In genomic region chr8:119992249-119992648, GRCm38 (mm10) we compare ENCODE assay signal across 8 mouse cellular contexts. TPM values are rescaled to one million over a fixed set of nuclear protein-coding genes. Genes with fewer than 3 reads are reported as not detected.
DNase-seq lines count a peak whose midpoint lies in the region; ATAC-seq and TF ChIP-seq lines count a peak whose summit lies in the region.

Gene Crispld2, plus strand, starts transcription at chr8:119992438.

- H3K36me3 ChIP-seq in ES-Bruce4 (ENCODE audit: control insufficient read depth, insufficient read depth, low read length, poor library complexity, severe bottlenecking): no peaks in the 10 kb centered on the region
- H3K36me3 ChIP-seq in hindbrain, embryonic 10.5 days: no peaks in the 10 kb centered on the region
- H3K36me3 ChIP-seq in lung, embryonic 14.5 days (ENCODE audit: insufficient read depth): no peaks in the 10 kb centered on the region

- no peak for TF ChIP-seq POLR2A in ES-Bruce4 (IDR thresholded peaks at IDR 0.05; ENCODE audit: insufficient read depth, low read length)

- no peak within 1 kb of the TSS for H3K9ac ChIP-seq in ES-Bruce4 (ENCODE audit: low read depth, poor library complexity, severe bottlenecking)
- no peak within 1 kb of the TSS for H3K9ac ChIP-seq in lung, embryonic 14.5 days

- TF ChIP-seq EP300 in ES-Bruce4 (IDR thresholded peaks at IDR 0.05; ENCODE audit: insufficient read depth, low read depth, low read length): no peak

- peak; percentile 87 for ATAC-seq in lung, embryonic 14.5 days (ENCODE audit: insufficient read depth)

- H3K4me1 ChIP-seq in ES-Bruce4 (ENCODE audit: control insufficient read depth, insufficient read depth, low read length): no peaks in the 10 kb centered on the region
- peaks cover 32% of the 10 kb centered on the region for H3K4me1 ChIP-seq in hindbrain, embryonic 10.5 days (replicated peaks)
- 0 out of 2 replicates have a peak, but pooled peaks cover 4% of the 10 kb centered on the region for H3K4me1 ChIP-seq in lung, embryonic 14.5 days (ENCODE audit: insufficient read depth)

- peak within 1 kb of the TSS; percentile 47 for H3K4me3 ChIP-seq in ES-Bruce4 (ENCODE audit: low read depth, low read length)
- peak within 1 kb of the TSS; percentile 50 for H3K4me3 ChIP-seq in hindbrain, embryonic 10.5 days
- peak within 1 kb of the TSS; percentile 30 for H3K4me3 ChIP-seq in lung, embryonic 14.5 days (ENCODE audit: low read depth, low read length)

- under 1% methylated on average over 25 of the region's 25 CpGs for WGBS in hindbrain, embryonic 10.5 days
- WGBS in lung, embryonic 14.5 days: under 1% methylated on average over 25 of the region's 25 CpGs

- no peak within 1 kb of the TSS for H3K27ac ChIP-seq in ES-Bruce4 (ENCODE audit: insufficient read depth, low read length)
- peak within 1 kb of the TSS; percentile 29; the same call in 1 of the 2 replicates for H3K27ac ChIP-seq in hindbrain, embryonic 10.5 days
- H3K27ac ChIP-seq in lung, embryonic 14.5 days (ENCODE audit: low read depth): no peak within 1 kb of the TSS

- 0 out of 2 replicates have a peak, but pooled peaks cover 4% of the 10 kb centered on the region for H3K27me3 ChIP-seq in ES-Bruce4 (ENCODE audit: control insufficient read depth, insufficient read depth, low read length, poor library complexity, severe bottlenecking)
- peaks cover 53% of the 10 kb centered on the region for H3K27me3 ChIP-seq in hindbrain, embryonic 10.5 days (ENCODE audit: insufficient read depth, poor library complexity, severe bottlenecking)
- H3K27me3 ChIP-seq in lung, embryonic 14.5 days (ENCODE audit: insufficient read depth, low read length): peaks cover 26% of the 10 kb centered on the region

- peak; percentile 18 for TF ChIP-seq CTCF in ES-Bruce4 (IDR thresholded peaks at IDR 0.05; ENCODE audit: low read depth, low read length)
- TF ChIP-seq CTCF in lung, embryonic 14.5 days (IDR thresholded peaks at IDR 0.05; ENCODE audit: low read depth): peak; percentile 32

- DNase-seq in cerebellum, postnatal 14 days: peak; percentile 81 to 83
- peak; percentile 15 to 40 for DNase-seq in frontal cortex, postnatal 25 days (ENCODE audit: low spot score in 2 of 2)
- DNase-seq in hindbrain, embryonic 10.5 days (ENCODE audit: low spot score): peak; percentile 90
- DNase-seq in layer of hippocampus, postnatal 10 days (ENCODE audit: low spot score in 2 of 2): peak; percentile 75 to 80
- DNase-seq in lung, embryonic 14.5 days: peak; percentile 96
- peak; percentile 43 for DNase-seq in ovary, postnatal 10 days (ENCODE audit: low spot score)
- DNase-seq in thymus, postnatal 25 days: peak; percentile 89

- H3K9me3 ChIP-seq in ES-Bruce4 (replicated peaks; ENCODE audit: control insufficient read depth, insufficient read depth, low read length, poor library complexity, severe bottlenecking): no peaks in the 10 kb centered on the region
- no peaks in the 10 kb centered on the region for H3K9me3 ChIP-seq in hindbrain, embryonic 10.5 days
- H3K9me3 ChIP-seq in lung, embryonic 14.5 days (ENCODE audit: low read depth, low read length): no peaks in the 10 kb centered on the region

- H3K4me2 ChIP-seq in lung, embryonic 14.5 days: peak within 1 kb of the TSS; percentile 55

RNA-seq across cellular contexts. Expression of gene Crispld2, which starts in this region (rescaled TPM):
- polyA plus RNA-seq in ES-Bruce4 (2011; ENCODE audit: insufficient read depth, insufficient read length, low read depth, missing spikeins): 0.84 and 1.3 TPM in 2 replicates
- polyA plus RNA-seq in hindbrain, embryonic 10.5 days (2016; fragmentation: Nextera tagmentation; extraction: Ambion mirVana): 3.8 and 4.6 TPM in 2 replicates
- total RNA-seq in layer of hippocampus, postnatal 10 days (2021): 1 to 10 TPM; 2.2 to 2.9 TPM
- 4.4 and 4.9 TPM in 2 replicates for polyA plus RNA-seq in lung, embryonic 14.5 days (2014; fragmentation: Nextera tagmentation; extraction: Ambion mirVana)

Comparison
In these comparisons a context has a peak if more than half of its experiments do, and no peak if none do; other contexts are left out.
1. DNase-seq: peak in every context shown above with its lines; median percentile 96 in lung, embryonic 14.5 days; 90 in hindbrain, embryonic 10.5 days; 89 in thymus, postnatal 25 days; 82 in cerebellum, postnatal 14 days; 78 in layer of hippocampus, postnatal 10 days; 43 in ovary, postnatal 10 days; 28 in frontal cortex, postnatal 25 days.